Mouse (Mus musculus) kidney, adult 11 months (tissue): Measurements from ENCODE around the gene Creb5.
A peak's percentile ranks its signal among the peaks of the same experiment; 100 is the strongest.
"Not testable (repeated sequence)": the region's sequence is repeated elsewhere in the genome, so short reads cannot be mapped to it uniquely, and the experiment has no call there.

Experiments used
- DNase-seq: peaks from one replicate; pipeline ENCODE4 v3.0.0; 2022

The Creb5 gene

GRCm38 (mm10) chr6:53337398-53337797 lies 50.3 kb downstream of the Creb5 start:
- no peak for DNase-seq

GRCm38 (mm10) chr6:53352311-53352960 lies 65.4 kb downstream of the Creb5 start:
- no peak for DNase-seq

- DNase-seq: no peak
Observed at GRCm38 (mm10) chr6:53356328-53356727, 69.3 kb downstream of the Creb5 start.

GRCm38 (mm10) chr6:53363535-53363934 lies 76.5 kb downstream of the Creb5 start:
- no peak for DNase-seq

GRCm38 (mm10) chr6:53363981-53364391 lies 76.9 kb downstream of the Creb5 start:
- DNase-seq: peak; percentile 6

GRCm38 (mm10) chr6:53369147-53369546 lies 82.1 kb downstream of the Creb5 start:
- DNase-seq: no peak

- peak; percentile 8 for DNase-seq
Observed at GRCm38 (mm10) chr6:53369928-53370327, 82.9 kb downstream of the Creb5 start.

- DNase-seq: no peak
Observed at GRCm38 (mm10) chr6:53371962-53372361, 84.9 kb downstream of the Creb5 start.

GRCm38 (mm10) chr6:53374315-53374941 lies 87.4 kb downstream of the Creb5 start:
- no peak for DNase-seq

- DNase-seq: no peak
Observed at GRCm38 (mm10) chr6:53389277-53389676, 102.2 kb downstream of the Creb5 start.

- peak; percentile 6 for DNase-seq
Observed at GRCm38 (mm10) chr6:53390413-53390812, 103.3 kb downstream of the Creb5 start.

- DNase-seq: no peak
Observed at GRCm38 (mm10) chr6:53394026-53394425, 107.0 kb downstream of the Creb5 start.

- no peak for DNase-seq
Observed at GRCm38 (mm10) chr6:53395208-53395607, 108.1 kb downstream of the Creb5 start.

- DNase-seq: no peak
Observed at GRCm38 (mm10) chr6:53396421-53396820, 109.4 kb downstream of the Creb5 start.

- DNase-seq: no peak
Observed at GRCm38 (mm10) chr6:53397797-53398196, 110.7 kb downstream of the Creb5 start.

- no peak for DNase-seq
Observed at GRCm38 (mm10) chr6:53398297-53399140, 111.4 kb downstream of the Creb5 start.

- no peak for DNase-seq
Observed at GRCm38 (mm10) chr6:53401364-53401763, 114.3 kb downstream of the Creb5 start.

- not testable (repeated sequence) for DNase-seq
Observed at GRCm38 (mm10) chr6:53402551-53402950, 115.5 kb downstream of the Creb5 start.

GRCm38 (mm10) chr6:53409183-53409582 lies 122.1 kb downstream of the Creb5 start:
- DNase-seq: no peak

GRCm38 (mm10) chr6:53421345-53421744 lies 134.3 kb downstream of the Creb5 start:
- DNase-seq: no peak

- DNase-seq: no peak
Observed at GRCm38 (mm10) chr6:53429368-53429767, 142.3 kb downstream of the Creb5 start.

- no peak for DNase-seq
Observed at GRCm38 (mm10) chr6:53429891-53430290, 142.8 kb downstream of the Creb5 start.

GRCm38 (mm10) chr6:53445862-53446460 lies 158.9 kb downstream of the Creb5 start:
- DNase-seq: no peak
